Mouse (Mus musculus): ENCODE results near the gene Gng8. TPM values are rescaled to one million over a fixed set of nuclear protein-coding genes. Genes with fewer than 3 reads are reported as not detected.

Gng8 gene
- total and polyA plus RNA-seq, 2 experiments from 2014 or later: 4.1 to 4.7 TPM

DNA sequence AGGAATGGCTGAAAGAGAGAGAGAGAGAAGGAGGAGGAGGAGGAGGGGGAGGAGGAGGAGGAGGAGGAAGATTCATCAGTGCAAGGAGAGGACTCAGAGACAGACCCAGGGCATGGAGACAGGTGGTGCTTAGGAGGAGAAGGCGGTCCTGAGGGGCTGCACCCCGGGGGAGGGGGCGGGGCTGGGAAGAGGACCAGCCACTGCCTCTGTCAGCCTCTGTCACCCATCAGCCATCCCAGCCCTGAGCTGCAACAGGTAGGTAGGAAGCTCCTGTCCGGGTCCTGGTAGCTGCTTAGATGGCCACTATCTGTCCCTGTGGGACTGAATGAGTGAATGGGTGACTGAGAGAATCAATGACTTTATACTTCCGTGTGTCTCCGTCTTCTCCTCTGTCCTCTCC lies 2.0 kb downstream of the Gng8 start:
- 9% methylated on average over 6 of the region's 6 CpGs for WGBS
- no peaks in the 10 kb centered on the region for H3K36me3 ChIP-seq (ENCODE audit: insufficient read depth, low read length)
- H3K4me1 ChIP-seq (ENCODE audit: insufficient read depth, low read length): peaks cover 4% of the 10 kb centered on the region; the same call in 1 of the 2 replicates
- no peak for DNase-seq (ENCODE audit: low spot score)
- no peaks in the 10 kb centered on the region for H3K27me3 ChIP-seq (ENCODE audit: insufficient read depth, low read length)
- TF ChIP-seq CTCF (IDR thresholded peaks at IDR 0.05; ENCODE audit: low read depth): no peak
- no peak overlapping the region for H3K27ac ChIP-seq
- ATAC-seq: no peak
- H3K4me3 ChIP-seq (ENCODE audit: low read length): no peak overlapping the region
- no peaks in the 10 kb centered on the region for H3K9me3 ChIP-seq (ENCODE audit: low read length)
- H3K4me2 ChIP-seq (ENCODE audit: low read depth, low read length): no peak overlapping the region
- no peak overlapping the region for H3K9ac ChIP-seq (replicated peaks; ENCODE audit: low read length)

DNA sequence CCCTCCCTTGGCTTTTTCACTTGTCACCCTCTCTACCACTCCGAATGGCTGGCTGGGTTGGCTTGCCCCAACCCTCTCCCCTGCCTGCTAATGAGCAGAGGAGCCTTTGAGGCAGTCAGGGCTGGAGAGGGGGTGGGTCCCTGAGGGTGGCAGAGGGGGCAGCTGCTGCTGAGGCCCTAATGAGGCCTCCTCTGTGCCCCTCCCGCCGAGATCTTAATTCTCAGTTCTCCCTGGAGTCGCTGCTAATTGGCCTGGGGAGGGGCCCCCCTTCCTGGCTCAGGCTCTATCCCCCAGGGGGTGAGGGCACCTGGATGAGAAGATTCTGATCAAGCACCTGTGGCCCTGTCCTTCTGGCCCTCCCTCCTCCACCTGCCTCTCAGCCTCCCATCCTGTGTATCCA lies 2.7 kb downstream of the Gng8 start:
- no peak overlapping the region for H3K4me3 ChIP-seq (ENCODE audit: low read length)
- no peaks in the 10 kb centered on the region for H3K36me3 ChIP-seq (ENCODE audit: insufficient read depth, low read length)
- no peak for DNase-seq (ENCODE audit: low spot score)
- no peak overlapping the region for H3K27ac ChIP-seq
- H3K9me3 ChIP-seq (ENCODE audit: low read length): no peaks in the 10 kb centered on the region
- 3% methylated on average over 4 of the region's 4 CpGs for WGBS
- no peaks in the 10 kb centered on the region for H3K27me3 ChIP-seq (ENCODE audit: insufficient read depth, low read length)
- peak; percentile 4; the same call in 1 of the 2 replicates for ATAC-seq
- H3K4me1 ChIP-seq (ENCODE audit: insufficient read depth, low read length): peaks cover 4% of the 10 kb centered on the region; the same call in 1 of the 2 replicates
- no peak for TF ChIP-seq CTCF (IDR thresholded peaks at IDR 0.05; ENCODE audit: low read depth)
- no peak overlapping the region for H3K9ac ChIP-seq (replicated peaks; ENCODE audit: low read length)
- peak overlapping the region; percentile 52; the same call in 1 of the 2 replicates for H3K4me2 ChIP-seq (ENCODE audit: low read depth, low read length)

DNA sequence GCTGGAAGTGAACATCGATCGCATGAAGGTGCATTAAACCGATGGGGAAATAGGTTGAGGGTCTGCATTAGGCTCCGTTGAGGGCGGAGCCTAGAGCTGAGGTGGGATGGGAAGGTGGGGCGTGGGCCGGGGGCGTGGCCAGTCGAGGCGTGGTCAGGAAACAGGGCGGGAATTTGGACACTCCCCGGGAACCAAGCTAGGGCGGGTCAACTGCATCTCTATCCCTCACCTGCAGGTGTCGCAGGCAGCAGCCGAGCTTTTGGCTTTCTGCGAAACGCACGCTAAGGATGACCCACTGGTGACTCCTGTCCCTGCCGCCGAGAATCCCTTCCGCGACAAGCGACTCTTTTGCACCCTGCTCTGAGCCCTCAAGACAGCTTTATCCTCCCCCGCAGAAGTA lies 3.4 kb downstream of the Gng8 start:
- Histone ChIP-seq H3K27ac (no peak overlapping the region), H3K4me3 (ENCODE audit: low read length) (peak overlapping the region; percentile 18), H3K36me3 (ENCODE audit: insufficient read depth, low read length) (no peaks in the 10 kb centered on the region), H3K9me3 (ENCODE audit: low read length) (no peaks in the 10 kb centered on the region), H3K4me1 (ENCODE audit: insufficient read depth, low read length) (peaks cover 4% of the 10 kb centered on the region; the same call in 1 of the 2 replicates), H3K9ac (replicated peaks; ENCODE audit: low read length) (0 out of 2 replicates have a peak overlapping the region, but pooled peaks have one; percentile 17), H3K27me3 (ENCODE audit: insufficient read depth, low read length) (no peaks in the 10 kb centered on the region), H3K4me2 (ENCODE audit: low read depth, low read length) (peak overlapping the region; percentile 52)
- under 1% methylated on average over 24 of the region's 24 CpGs for WGBS
- peak; percentile 61 for ATAC-seq
- peak; percentile 90 for TF ChIP-seq CTCF (IDR thresholded peaks at IDR 0.05; ENCODE audit: low read depth)
- peak; percentile 82 for DNase-seq (ENCODE audit: low spot score)

DNA sequence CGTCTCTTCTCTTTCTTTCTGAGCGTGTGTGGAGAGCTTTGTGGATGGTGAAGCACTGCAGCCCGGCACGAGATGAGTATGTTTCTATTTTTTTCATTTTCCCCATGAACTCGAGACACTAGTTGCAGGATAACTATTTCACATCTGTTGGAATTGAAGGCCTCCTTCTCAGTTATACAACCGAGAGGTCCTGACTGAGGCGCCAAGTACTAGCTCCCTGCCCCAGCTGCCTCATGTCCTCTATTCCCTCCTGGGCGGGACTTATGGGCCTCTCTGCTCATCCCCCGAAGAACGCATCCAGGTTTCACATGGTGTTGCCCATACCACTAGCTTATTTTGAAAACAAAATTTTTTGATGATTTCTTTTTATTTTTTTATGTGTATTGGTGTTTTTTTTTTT lies 3.9 kb downstream of the Gng8 start:
- Histone ChIP-seq H3K4me1 (ENCODE audit: insufficient read depth, low read length) (peaks cover 4% of the 10 kb centered on the region; the same call in 1 of the 2 replicates), H3K36me3 (ENCODE audit: insufficient read depth, low read length) (no peaks in the 10 kb centered on the region), H3K27ac (no peak overlapping the region), H3K9ac (replicated peaks; ENCODE audit: low read length) (0 out of 2 replicates have a peak overlapping the region, but pooled peaks have one; percentile 17), H3K4me2 (ENCODE audit: low read depth, low read length) (peak overlapping the region; percentile 52), H3K9me3 (ENCODE audit: low read length) (no peaks in the 10 kb centered on the region), H3K27me3 (ENCODE audit: insufficient read depth, low read length) (no peaks in the 10 kb centered on the region), H3K4me3 (ENCODE audit: low read length) (peak overlapping the region; percentile 18)
- no peak for ATAC-seq
- no peak for TF ChIP-seq CTCF (IDR thresholded peaks at IDR 0.05; ENCODE audit: low read depth)
- 28% methylated on average over 10 of the region's 10 CpGs for WGBS
- no peak for DNase-seq (ENCODE audit: low spot score)

DNA sequence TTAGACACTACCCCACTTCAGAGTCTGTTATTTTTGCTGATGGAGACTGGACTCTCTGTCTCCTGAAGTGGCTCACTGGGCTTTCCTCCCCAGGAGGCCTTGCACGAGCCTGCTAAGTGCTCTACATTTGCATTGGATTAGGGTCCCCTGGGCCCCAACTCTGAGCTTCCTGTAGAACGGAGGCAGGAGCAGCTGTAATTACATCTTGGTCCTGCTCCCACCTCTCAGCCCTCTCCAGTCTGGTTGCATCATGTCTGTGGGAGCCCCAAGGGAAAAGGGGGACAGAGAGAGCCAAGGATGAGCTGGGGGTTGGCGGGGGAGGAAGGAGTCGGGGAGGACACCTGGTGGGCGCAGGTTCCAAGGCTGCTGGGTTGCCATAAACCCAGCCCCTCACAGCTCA lies 8.9 kb downstream of the Gng8 start:
- no peaks in the 10 kb centered on the region for H3K27me3 ChIP-seq (ENCODE audit: insufficient read depth, low read length)
- no peaks in the 10 kb centered on the region for H3K9me3 ChIP-seq (ENCODE audit: low read length)
- H3K4me3 ChIP-seq (ENCODE audit: low read length): no peak overlapping the region
- H3K4me2 ChIP-seq (ENCODE audit: low read depth, low read length): no peak overlapping the region
- H3K4me1 ChIP-seq (ENCODE audit: insufficient read depth, low read length): no peaks in the 10 kb centered on the region
- ATAC-seq: 0 out of 2 replicates have a peak, but pooled peaks have one; percentile 24
- no peak for DNase-seq (ENCODE audit: low spot score)
- TF ChIP-seq CTCF (IDR thresholded peaks at IDR 0.05; ENCODE audit: low read depth): no peak
- H3K9ac ChIP-seq (replicated peaks; ENCODE audit: low read length): no peak overlapping the region
- whole genome bisulfite sequencing: 19% methylated on average over 5 of the region's 5 CpGs
- no peak overlapping the region for H3K27ac ChIP-seq
- H3K36me3 ChIP-seq (ENCODE audit: insufficient read depth, low read length): no peaks in the 10 kb centered on the region

DNA sequence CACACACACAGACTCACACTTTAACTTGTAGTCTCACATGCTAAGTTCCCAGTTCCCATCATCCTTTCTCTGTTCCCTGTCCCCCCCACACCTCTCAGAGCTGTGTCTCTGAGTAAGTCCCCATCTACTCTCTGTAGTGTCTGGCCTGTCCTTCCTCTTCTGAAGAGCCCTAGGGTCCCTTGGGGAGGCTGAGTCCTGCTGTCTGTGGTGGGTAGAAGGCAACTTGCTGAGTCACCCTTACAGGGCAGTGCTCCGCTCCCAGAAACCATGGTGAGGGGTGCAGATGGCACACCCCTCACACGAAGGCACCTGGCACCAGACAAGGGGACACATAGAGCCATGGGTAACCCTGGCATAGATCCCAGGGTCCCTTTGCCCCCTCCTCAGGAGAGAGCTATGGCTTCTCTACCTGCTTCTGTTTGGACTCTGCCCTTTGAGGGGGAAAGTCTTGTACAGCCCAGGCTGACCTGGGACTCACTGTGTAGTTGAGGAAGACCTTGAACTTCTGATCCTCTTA lies 11.9 kb downstream of the Gng8 start:
- no peak overlapping the region for H3K9ac ChIP-seq (replicated peaks; ENCODE audit: low read length)
- no peak for DNase-seq (ENCODE audit: low spot score)
- H3K4me1 ChIP-seq (ENCODE audit: insufficient read depth, low read length): no peaks in the 10 kb centered on the region
- TF ChIP-seq CTCF (IDR thresholded peaks at IDR 0.05; ENCODE audit: low read depth): no peak
- H3K27me3 ChIP-seq (ENCODE audit: insufficient read depth, low read length): no peaks in the 10 kb centered on the region
- H3K27ac ChIP-seq: no peak overlapping the region
- whole genome bisulfite sequencing: 67% methylated on average over 2 of the region's 2 CpGs
- H3K36me3 ChIP-seq (ENCODE audit: insufficient read depth, low read length): no peaks in the 10 kb centered on the region
- no peak overlapping the region for H3K4me3 ChIP-seq (ENCODE audit: low read length)
- no peak overlapping the region for H3K4me2 ChIP-seq (ENCODE audit: low read depth, low read length)
- H3K9me3 ChIP-seq (ENCODE audit: low read length): no peaks in the 10 kb centered on the region
- ATAC-seq: no peak

DNA sequence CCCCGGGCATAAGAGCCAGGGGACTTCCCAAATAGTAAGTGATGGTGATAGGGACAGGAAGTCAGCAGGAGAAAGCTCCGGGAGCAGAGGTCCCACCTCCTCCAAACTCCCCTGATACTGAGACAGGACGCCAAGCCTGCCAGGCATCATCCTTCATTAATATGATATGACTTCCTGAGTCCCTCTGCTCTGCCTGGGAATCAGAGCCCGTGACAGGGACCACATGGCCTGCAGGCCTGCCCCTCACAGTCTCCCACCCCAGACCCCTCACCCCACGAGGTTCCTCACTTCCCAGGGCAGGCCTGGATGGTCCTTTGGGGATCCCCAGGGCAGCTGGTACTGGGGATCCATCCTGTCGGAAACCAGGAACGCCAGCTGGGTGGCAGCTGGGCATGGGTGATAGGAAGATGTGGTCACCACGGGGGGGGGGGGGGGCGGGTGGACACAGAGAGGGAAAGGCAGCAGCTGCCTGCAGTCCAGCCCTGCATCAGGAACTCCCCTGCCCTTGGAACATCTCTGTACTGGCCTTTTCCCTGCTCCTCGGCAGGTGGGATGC lies 12.6 kb downstream of the Gng8 start:
- H3K27me3 ChIP-seq (ENCODE audit: insufficient read depth, low read length): no peaks in the 10 kb centered on the region
- no peak for ATAC-seq
- no peaks in the 10 kb centered on the region for H3K4me1 ChIP-seq (ENCODE audit: insufficient read depth, low read length)
- whole genome bisulfite sequencing: 45% methylated on average over 8 of the region's 10 CpGs
- H3K27ac ChIP-seq: no peak overlapping the region
- H3K4me3 ChIP-seq (ENCODE audit: low read length): no peak overlapping the region
- no peaks in the 10 kb centered on the region for H3K36me3 ChIP-seq (ENCODE audit: insufficient read depth, low read length)
- DNase-seq (ENCODE audit: low spot score): no peak
- H3K9ac ChIP-seq (replicated peaks; ENCODE audit: low read length): no peak overlapping the region
- H3K4me2 ChIP-seq (ENCODE audit: low read depth, low read length): no peak overlapping the region
- no peaks in the 10 kb centered on the region for H3K9me3 ChIP-seq (ENCODE audit: low read length)
- no peak for TF ChIP-seq CTCF (IDR thresholded peaks at IDR 0.05; ENCODE audit: low read depth)
